Mouse (Mus musculus): ENCODE measurements around the gene Arl4d. TPM values are rescaled to one million over a fixed set of nuclear protein-coding genes. Genes with fewer than 3 reads are reported as not detected.

Gene Arl4d
- polyA plus RNA-seq, 1 experiment, result 0.04 TPM

GRCm38 (mm10) chr11:101666626-101667345 is 1.4 kb downstream of the Arl4d start:
- Histone ChIP-seq H3K9me3 (ENCODE audit: control insufficient read depth, low read length) (no peaks in the 10 kb centered on the region), H3K4me1 (ENCODE audit: control insufficient read depth) (peaks cover 77% of the 10 kb centered on the region), H3K27me3 (ENCODE audit: control insufficient read depth) (no peaks in the 10 kb centered on the region), H3K36me3 (ENCODE audit: control insufficient read depth) (no peaks in the 10 kb centered on the region), H3K4me3 (replicated peaks) (no peak overlapping the region)
- TF ChIP-seq TAL1 (IDR thresholded peaks at IDR 0.05; ENCODE audit: low read length), result no peak
- no peak for TF ChIP-seq GATA1 (IDR thresholded peaks at IDR 0.05; ENCODE audit: low read length)

- Histone ChIP-seq H3K36me3 (ENCODE audit: control insufficient read depth) (no peaks in the 10 kb centered on the region), H3K27me3 (ENCODE audit: control insufficient read depth) (no peaks in the 10 kb centered on the region), H3K4me3 (replicated peaks) (no peak overlapping the region), H3K9me3 (ENCODE audit: control insufficient read depth, low read length) (no peaks in the 10 kb centered on the region), H3K4me1 (ENCODE audit: control insufficient read depth) (peaks cover 72% of the 10 kb centered on the region)
- TF ChIP-seq TAL1 (IDR thresholded peaks at IDR 0.05; ENCODE audit: low read length) (no peak), GATA1 (IDR thresholded peaks at IDR 0.05; ENCODE audit: low read length) (no peak)
Measured at GRCm38 (mm10) chr11:101667871-101668532, 2.7 kb downstream of the Arl4d start.

GRCm38 (mm10) chr11:101668546-101669261 is 3.4 kb downstream of the Arl4d start:
- TF ChIP-seq GATA1 (IDR thresholded peaks at IDR 0.05; ENCODE audit: low read length) (no peak), TAL1 (IDR thresholded peaks at IDR 0.05; ENCODE audit: low read length) (no peak)
- H3K4me3 ChIP-seq (replicated peaks), result no peak overlapping the region
- no peaks in the 10 kb centered on the region for H3K9me3 ChIP-seq (ENCODE audit: control insufficient read depth, low read length)
- no peaks in the 10 kb centered on the region for H3K36me3 ChIP-seq (ENCODE audit: control insufficient read depth)
- H3K27me3 ChIP-seq (ENCODE audit: control insufficient read depth), result no peaks in the 10 kb centered on the region
- H3K4me1 ChIP-seq (ENCODE audit: control insufficient read depth), result peaks cover 74% of the 10 kb centered on the region

GRCm38 (mm10) chr11:101670334-101670733 is 5.0 kb downstream of the Arl4d start:
- H3K27me3 ChIP-seq (ENCODE audit: control insufficient read depth), result no peaks in the 10 kb centered on the region
- no peak overlapping the region for H3K4me3 ChIP-seq (replicated peaks)
- H3K9me3 ChIP-seq (ENCODE audit: control insufficient read depth, low read length), result no peaks in the 10 kb centered on the region
- H3K4me1 ChIP-seq (ENCODE audit: control insufficient read depth), result peaks cover 64% of the 10 kb centered on the region
- TF ChIP-seq GATA1 (IDR thresholded peaks at IDR 0.05; ENCODE audit: low read length) (no peak), TAL1 (IDR thresholded peaks at IDR 0.05; ENCODE audit: low read length) (no peak)
- H3K36me3 ChIP-seq (ENCODE audit: control insufficient read depth), result no peaks in the 10 kb centered on the region

- no peak overlapping the region for H3K4me3 ChIP-seq (replicated peaks)
- TF ChIP-seq TAL1 (IDR thresholded peaks at IDR 0.05; ENCODE audit: low read length) (no peak), GATA1 (IDR thresholded peaks at IDR 0.05; ENCODE audit: low read length) (no peak)
- no peaks in the 10 kb centered on the region for H3K9me3 ChIP-seq (ENCODE audit: control insufficient read depth, low read length)
- no peaks in the 10 kb centered on the region for H3K27me3 ChIP-seq (ENCODE audit: control insufficient read depth)
- peaks cover 57% of the 10 kb centered on the region for H3K4me1 ChIP-seq (ENCODE audit: control insufficient read depth)
- no peaks in the 10 kb centered on the region for H3K36me3 ChIP-seq (ENCODE audit: control insufficient read depth)
Measured at GRCm38 (mm10) chr11:101671255-101671654, 5.9 kb downstream of the Arl4d start.

GRCm38 (mm10) chr11:101673010-101673642 is 7.8 kb downstream of the Arl4d start:
- Histone ChIP-seq H3K9me3 (ENCODE audit: control insufficient read depth, low read length) (no peaks in the 10 kb centered on the region), H3K4me1 (ENCODE audit: control insufficient read depth) (peaks cover 38% of the 10 kb centered on the region), H3K36me3 (ENCODE audit: control insufficient read depth) (no peaks in the 10 kb centered on the region), H3K27me3 (ENCODE audit: control insufficient read depth) (no peaks in the 10 kb centered on the region), H3K4me3 (replicated peaks) (no peak overlapping the region)
- TF ChIP-seq GATA1 (IDR thresholded peaks at IDR 0.05; ENCODE audit: low read length), result no peak
- TF ChIP-seq TAL1 (IDR thresholded peaks at IDR 0.05; ENCODE audit: low read length), result no peak

GRCm38 (mm10) chr11:101674106-101674505 is 8.8 kb downstream of the Arl4d start:
- peaks cover 29% of the 10 kb centered on the region for H3K4me1 ChIP-seq (ENCODE audit: control insufficient read depth)
- H3K9me3 ChIP-seq (ENCODE audit: control insufficient read depth, low read length), result no peaks in the 10 kb centered on the region
- no peaks in the 10 kb centered on the region for H3K27me3 ChIP-seq (ENCODE audit: control insufficient read depth)
- H3K4me3 ChIP-seq (replicated peaks), result no peak overlapping the region
- TF ChIP-seq GATA1 (IDR thresholded peaks at IDR 0.05; ENCODE audit: low read length), result no peak
- no peak for TF ChIP-seq TAL1 (IDR thresholded peaks at IDR 0.05; ENCODE audit: low read length)
- H3K36me3 ChIP-seq (ENCODE audit: control insufficient read depth), result no peaks in the 10 kb centered on the region

- TF ChIP-seq TAL1 (IDR thresholded peaks at IDR 0.05; ENCODE audit: low read length) (no peak), GATA1 (IDR thresholded peaks at IDR 0.05; ENCODE audit: low read length) (no peak)
- Histone ChIP-seq H3K36me3 (ENCODE audit: control insufficient read depth) (no peaks in the 10 kb centered on the region), H3K4me1 (ENCODE audit: control insufficient read depth) (peaks cover 16% of the 10 kb centered on the region)
Measured at GRCm38 (mm10) chr11:101675349-101675748, 10.0 kb downstream of the Arl4d start.

GRCm38 (mm10) chr11:101677655-101678054 is 12.3 kb downstream of the Arl4d start:
- Histone ChIP-seq H3K9me3 (ENCODE audit: control insufficient read depth, low read length) (no peaks in the 10 kb centered on the region), H3K36me3 (ENCODE audit: control insufficient read depth) (no peaks in the 10 kb centered on the region), H3K4me1 (ENCODE audit: control insufficient read depth) (peaks cover 8% of the 10 kb centered on the region), H3K4me3 (replicated peaks) (no peak overlapping the region), H3K27me3 (ENCODE audit: control insufficient read depth) (no peaks in the 10 kb centered on the region)
- TF ChIP-seq TAL1 (IDR thresholded peaks at IDR 0.05; ENCODE audit: low read length), result no peak
- no peak for TF ChIP-seq GATA1 (IDR thresholded peaks at IDR 0.05; ENCODE audit: low read length)

More at GRCm38 (mm10) chr11:101675349-101675748, 10.0 kb downstream of the Arl4d start:
- H3K4me3 ChIP-seq (replicated peaks), result no peak overlapping the region
- H3K9me3 ChIP-seq (ENCODE audit: control insufficient read depth, low read length), result no peaks in the 10 kb centered on the region
- H3K27me3 ChIP-seq (ENCODE audit: control insufficient read depth), result no peaks in the 10 kb centered on the region
